Mouse (Mus musculus): ENCODE data around the gene Atp2b2. TPM values are rescaled to one million over a fixed set of nuclear protein-coding genes. Genes with fewer than 3 reads are reported as not detected.

Atp2b2 gene
- polyA plus RNA-seq, 1 experiment from 2014 or later = 34.2 TPM

DNA sequence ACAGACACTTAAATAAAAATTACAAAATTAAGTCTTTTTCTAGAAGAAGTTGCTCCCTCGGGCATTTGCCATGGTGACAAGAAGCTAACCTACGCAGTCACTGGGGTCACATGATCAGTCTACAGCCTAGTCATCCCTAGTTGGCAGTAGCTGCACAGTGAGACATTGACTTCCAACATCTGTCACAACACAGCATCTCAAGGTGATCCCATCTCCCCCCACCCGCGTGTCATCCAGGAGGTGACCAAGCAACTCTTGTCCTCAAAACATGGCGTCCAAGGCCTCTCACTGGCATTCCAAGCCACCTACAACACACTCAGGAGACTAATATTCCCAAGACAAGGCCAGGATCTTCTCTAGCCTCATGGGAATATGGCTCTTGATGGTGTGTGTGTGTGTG is 48.2 kb downstream of the Atp2b2 start:
- Histone ChIP-seq H3K9me3 (ENCODE audit: control insufficient read depth, low read length) (no peaks in the 10 kb centered on the region), H3K4me2 (replicated peaks) (no peak overlapping the region), H3K9ac (no peak overlapping the region), H3K4me1 (replicated peaks; ENCODE audit: control insufficient read depth, insufficient read depth, low read length) (no peaks in the 10 kb centered on the region), H3K36me3 (replicated peaks; ENCODE audit: control insufficient read depth, insufficient read depth) (no peaks in the 10 kb centered on the region), H3K4me3 (replicated peaks; ENCODE audit: low read length) (no peak overlapping the region), H3K27me3 (ENCODE audit: control insufficient read depth, insufficient read depth, low read length) (no peaks in the 10 kb centered on the region), H3K27ac (no peak overlapping the region)
- ATAC-seq (ENCODE audit: low FRiP score) = no peak
- 94% methylated on average over 5 of the region's 5 CpGs for WGBS
- DNase-seq (ENCODE audit: low spot score) = no peak

DNA sequence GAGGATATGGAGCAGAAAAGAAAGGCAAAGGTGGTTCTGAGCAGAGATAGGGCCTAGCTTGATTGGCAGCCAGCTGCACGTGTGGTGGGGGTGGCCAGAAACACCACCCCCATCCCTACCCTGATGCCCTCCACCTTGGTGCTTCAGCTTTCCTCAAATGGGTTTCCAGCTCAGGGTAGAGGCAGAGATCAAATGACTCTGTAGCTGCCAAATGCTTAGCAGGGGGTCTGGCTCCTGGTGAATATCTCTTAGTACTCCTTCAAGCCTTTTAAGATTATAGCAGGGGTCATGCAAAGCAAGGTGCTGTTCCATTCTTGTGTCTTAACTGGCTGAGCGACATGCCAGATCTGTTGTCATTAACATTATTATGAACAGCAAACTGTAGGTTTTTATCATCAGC is 50.3 kb downstream of the Atp2b2 start:
- H3K36me3 ChIP-seq (replicated peaks; ENCODE audit: control insufficient read depth, insufficient read depth) = no peaks in the 10 kb centered on the region
- no peak for ATAC-seq (ENCODE audit: low FRiP score)
- no peak overlapping the region for H3K9ac ChIP-seq
- DNase-seq (ENCODE audit: low spot score) = no peak
- H3K9me3 ChIP-seq (ENCODE audit: control insufficient read depth, low read length) = no peaks in the 10 kb centered on the region
- H3K4me2 ChIP-seq (replicated peaks) = no peak overlapping the region
- H3K27ac ChIP-seq = no peak overlapping the region
- no peak overlapping the region for H3K4me3 ChIP-seq (replicated peaks; ENCODE audit: low read length)
- no peaks in the 10 kb centered on the region for H3K27me3 ChIP-seq (ENCODE audit: control insufficient read depth, insufficient read depth, low read length)
- WGBS = 79% methylated on average over 2 of the region's 2 CpGs
- no peaks in the 10 kb centered on the region for H3K4me1 ChIP-seq (replicated peaks; ENCODE audit: control insufficient read depth, insufficient read depth, low read length)

DNA sequence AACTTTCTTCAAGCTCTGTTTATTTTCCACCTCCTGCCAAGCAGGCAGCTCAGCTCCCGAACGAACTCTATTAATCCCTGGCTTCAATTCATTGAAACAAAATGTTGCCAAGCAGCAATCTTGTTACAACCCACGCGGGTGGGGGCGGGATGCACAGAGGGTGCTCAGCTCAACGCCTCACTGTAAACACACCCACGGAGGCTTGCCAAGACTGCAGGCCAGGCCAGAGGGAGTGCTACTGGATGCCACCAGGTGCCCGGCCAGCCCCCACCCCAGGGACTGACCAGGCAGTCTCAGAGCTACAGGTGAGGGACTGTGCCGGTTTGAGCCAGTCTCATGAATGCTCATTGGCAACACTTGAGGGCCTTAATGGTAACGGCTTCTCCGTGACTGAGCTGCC is 50.9 kb downstream of the Atp2b2 start:
- no peaks in the 10 kb centered on the region for H3K36me3 ChIP-seq (replicated peaks; ENCODE audit: control insufficient read depth, insufficient read depth)
- no peak overlapping the region for H3K9ac ChIP-seq
- DNase-seq (ENCODE audit: low spot score) (peak; percentile 36), ATAC-seq (ENCODE audit: low FRiP score) (peak; percentile 51; the same call in 1 of the 2 replicates)
- no peak overlapping the region for H3K27ac ChIP-seq
- no peak overlapping the region for H3K4me2 ChIP-seq (replicated peaks)
- H3K27me3 ChIP-seq (ENCODE audit: control insufficient read depth, insufficient read depth, low read length) = no peaks in the 10 kb centered on the region
- H3K4me3 ChIP-seq (replicated peaks; ENCODE audit: low read length) = no peak overlapping the region
- H3K4me1 ChIP-seq (replicated peaks; ENCODE audit: control insufficient read depth, insufficient read depth, low read length) = no peaks in the 10 kb centered on the region
- WGBS = 42% methylated on average over 11 of the region's 11 CpGs
- H3K9me3 ChIP-seq (ENCODE audit: control insufficient read depth, low read length) = no peaks in the 10 kb centered on the region

GRCm38 (mm10) chr6:113990044-113990443 is 52.4 kb downstream of the Atp2b2 start:
- no peak overlapping the region for H3K4me3 ChIP-seq (replicated peaks; ENCODE audit: low read length)
- H3K27me3 ChIP-seq (ENCODE audit: control insufficient read depth, insufficient read depth, low read length) = no peaks in the 10 kb centered on the region
- no peak for ATAC-seq (ENCODE audit: low FRiP score)
- DNase-seq (ENCODE audit: low spot score) = no peak
- no peak overlapping the region for H3K27ac ChIP-seq
- no peak overlapping the region for H3K4me2 ChIP-seq (replicated peaks)
- H3K4me1 ChIP-seq (replicated peaks; ENCODE audit: control insufficient read depth, insufficient read depth, low read length) = no peaks in the 10 kb centered on the region
- H3K36me3 ChIP-seq (replicated peaks; ENCODE audit: control insufficient read depth, insufficient read depth) = no peaks in the 10 kb centered on the region
- H3K9ac ChIP-seq = no peak overlapping the region
- H3K9me3 ChIP-seq (ENCODE audit: control insufficient read depth, low read length) = no peaks in the 10 kb centered on the region
- 41% methylated on average over 1 of the region's 1 CpGs for WGBS

- ATAC-seq (ENCODE audit: low FRiP score) = no peak
These were observed 53.9 kb downstream of the Atp2b2 start for GRCm38 (mm10) chr6:113988521-113988920.

DNA sequence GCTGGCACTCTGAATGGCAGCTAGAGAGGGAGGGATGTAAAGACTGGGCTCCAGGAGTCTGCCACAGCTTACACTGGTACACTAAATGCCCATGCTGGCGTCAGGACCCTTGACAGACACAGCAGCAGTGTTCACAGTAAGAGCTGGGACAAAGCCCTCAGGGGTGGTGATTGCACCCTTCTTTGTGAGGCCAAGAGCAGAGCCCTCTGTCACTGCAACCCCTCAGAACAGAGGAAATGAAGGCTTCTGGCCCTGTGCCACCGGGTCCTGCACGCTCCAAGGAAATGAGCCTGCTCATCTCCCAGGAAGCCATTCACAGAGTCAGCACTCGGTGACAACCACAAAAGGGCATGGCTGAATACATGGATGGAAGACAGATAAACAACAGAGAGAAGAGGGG is 55.7 kb downstream of the Atp2b2 start:
- no peaks in the 10 kb centered on the region for H3K9me3 ChIP-seq (ENCODE audit: control insufficient read depth, low read length)
- no peak overlapping the region for H3K9ac ChIP-seq
- no peaks in the 10 kb centered on the region for H3K4me1 ChIP-seq (replicated peaks; ENCODE audit: control insufficient read depth, insufficient read depth, low read length)
- no peak for DNase-seq (ENCODE audit: low spot score)
- H3K27ac ChIP-seq = no peak overlapping the region
- H3K4me3 ChIP-seq (replicated peaks; ENCODE audit: low read length) = no peak overlapping the region
- WGBS = 44% methylated on average over 4 of the region's 4 CpGs
- no peaks in the 10 kb centered on the region for H3K27me3 ChIP-seq (ENCODE audit: control insufficient read depth, insufficient read depth, low read length)
- ATAC-seq (ENCODE audit: low FRiP score) = 0 out of 2 replicates have a peak, but pooled peaks have one; percentile 31
- H3K4me2 ChIP-seq (replicated peaks) = no peak overlapping the region
- H3K36me3 ChIP-seq (replicated peaks; ENCODE audit: control insufficient read depth, insufficient read depth) = no peaks in the 10 kb centered on the region

More at GRCm38 (mm10) chr6:113988521-113988920, 53.9 kb downstream of the Atp2b2 start:
- DNase-seq (ENCODE audit: low spot score) = no peak
- no peak overlapping the region for H3K4me3 ChIP-seq (replicated peaks; ENCODE audit: low read length)
- no peaks in the 10 kb centered on the region for H3K9me3 ChIP-seq (ENCODE audit: control insufficient read depth, low read length)
- H3K9ac ChIP-seq = no peak overlapping the region
- H3K27me3 ChIP-seq (ENCODE audit: control insufficient read depth, insufficient read depth, low read length) = no peaks in the 10 kb centered on the region
- WGBS = 80% methylated on average over 2 of the region's 2 CpGs
- H3K4me1 ChIP-seq (replicated peaks; ENCODE audit: control insufficient read depth, insufficient read depth, low read length) = no peaks in the 10 kb centered on the region
- H3K4me2 ChIP-seq (replicated peaks) = no peak overlapping the region
- no peaks in the 10 kb centered on the region for H3K36me3 ChIP-seq (replicated peaks; ENCODE audit: control insufficient read depth, insufficient read depth)
- H3K27ac ChIP-seq = no peak overlapping the region

GRCm38 (mm10) chr6:113978673-113979072 is 63.7 kb downstream of the Atp2b2 start:
- no peak overlapping the region for H3K9ac ChIP-seq
- WGBS = 89% methylated on average over 8 of the region's 8 CpGs
- no peak overlapping the region for H3K4me3 ChIP-seq (replicated peaks; ENCODE audit: low read length)
- H3K4me1 ChIP-seq (replicated peaks; ENCODE audit: control insufficient read depth, insufficient read depth, low read length) = no peaks in the 10 kb centered on the region
- H3K27me3 ChIP-seq (ENCODE audit: control insufficient read depth, insufficient read depth, low read length) = no peaks in the 10 kb centered on the region
- DNase-seq (ENCODE audit: low spot score) = no peak
- ATAC-seq (ENCODE audit: low FRiP score) = no peak
- H3K36me3 ChIP-seq (replicated peaks; ENCODE audit: control insufficient read depth, insufficient read depth) = no peaks in the 10 kb centered on the region
- H3K4me2 ChIP-seq (replicated peaks) = no peak overlapping the region
- no peak overlapping the region for H3K27ac ChIP-seq
- no peaks in the 10 kb centered on the region for H3K9me3 ChIP-seq (ENCODE audit: control insufficient read depth, low read length)

DNA sequence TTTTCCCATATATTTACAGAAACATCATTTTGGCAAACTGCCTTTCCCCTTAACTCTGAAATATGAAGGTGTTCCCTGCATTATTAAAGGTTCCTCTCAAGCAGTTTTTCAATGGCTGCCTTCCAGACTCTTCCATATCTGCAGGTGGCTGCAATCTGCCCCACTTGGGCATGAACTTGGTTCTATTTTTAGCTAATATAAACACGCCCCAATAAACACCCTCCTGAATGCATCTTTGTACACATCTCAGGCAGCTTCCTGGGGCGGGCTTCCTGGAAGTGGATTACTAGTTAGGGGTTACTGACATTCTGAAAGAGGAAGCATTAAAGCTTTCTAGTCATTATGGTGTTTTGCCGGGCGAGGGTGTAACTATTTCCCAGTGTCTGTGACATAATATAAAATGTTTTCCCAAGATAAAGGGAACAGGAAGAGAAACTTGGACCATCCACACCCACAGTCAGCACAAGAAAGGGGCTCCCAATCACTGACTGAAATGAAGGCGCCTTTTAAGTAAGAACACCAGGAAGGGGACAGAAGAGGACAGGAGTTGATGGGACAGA is 64.2 kb downstream of the Atp2b2 start:
- Histone ChIP-seq H3K27me3 (ENCODE audit: control insufficient read depth, insufficient read depth, low read length) (no peaks in the 10 kb centered on the region), H3K9me3 (ENCODE audit: control insufficient read depth, low read length) (no peaks in the 10 kb centered on the region), H3K9ac (no peak overlapping the region), H3K36me3 (replicated peaks; ENCODE audit: control insufficient read depth, insufficient read depth) (no peaks in the 10 kb centered on the region), H3K4me1 (replicated peaks; ENCODE audit: control insufficient read depth, insufficient read depth, low read length) (no peaks in the 10 kb centered on the region), H3K4me3 (replicated peaks; ENCODE audit: low read length) (no peak overlapping the region), H3K27ac (no peak overlapping the region), H3K4me2 (replicated peaks) (no peak overlapping the region)
- WGBS = 80% methylated on average over 5 of the region's 5 CpGs
- DNase-seq (ENCODE audit: low spot score) = no peak
- ATAC-seq (ENCODE audit: low FRiP score) = no peak

DNA sequence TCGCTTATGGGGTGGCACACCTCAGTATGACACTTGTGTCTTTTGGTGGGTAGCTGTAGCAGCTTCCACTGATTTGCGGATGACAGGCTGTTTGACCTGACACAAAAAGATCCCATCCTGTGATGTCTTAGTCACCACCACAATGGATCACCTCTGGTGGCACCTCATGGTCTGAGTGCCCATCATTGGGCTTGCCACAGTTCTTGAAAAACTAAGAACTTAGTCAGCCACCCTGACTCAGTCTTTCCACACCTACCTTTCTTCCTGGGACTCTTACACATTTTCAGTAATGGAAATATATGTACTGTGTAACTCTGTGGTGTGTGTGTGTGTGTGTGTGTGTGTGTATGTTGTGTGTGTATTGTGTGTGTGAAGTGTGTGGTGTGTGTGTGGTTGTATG is 71.5 kb downstream of the Atp2b2 start:
- Histone ChIP-seq H3K9ac (no peak overlapping the region), H3K4me1 (replicated peaks; ENCODE audit: control insufficient read depth, insufficient read depth, low read length) (no peaks in the 10 kb centered on the region; the same call in 1 of the 2 replicates), H3K9me3 (ENCODE audit: control insufficient read depth, low read length) (no peaks in the 10 kb centered on the region), H3K4me2 (replicated peaks) (no peak overlapping the region), H3K36me3 (replicated peaks; ENCODE audit: control insufficient read depth, insufficient read depth) (no peaks in the 10 kb centered on the region), H3K27ac (no peak overlapping the region), H3K4me3 (replicated peaks; ENCODE audit: low read length) (no peak overlapping the region), H3K27me3 (ENCODE audit: control insufficient read depth, insufficient read depth, low read length) (no peaks in the 10 kb centered on the region)
- DNase-seq (ENCODE audit: low spot score) (no peak), ATAC-seq (ENCODE audit: low FRiP score) (no peak)
- 79% methylated on average over 2 of the region's 2 CpGs for WGBS

- Histone ChIP-seq H3K4me1 (replicated peaks; ENCODE audit: control insufficient read depth, insufficient read depth, low read length) (no peaks in the 10 kb centered on the region; the same call in 1 of the 2 replicates), H3K27me3 (ENCODE audit: control insufficient read depth, insufficient read depth, low read length) (no peaks in the 10 kb centered on the region), H3K9ac (no peak overlapping the region), H3K9me3 (ENCODE audit: control insufficient read depth, low read length) (no peaks in the 10 kb centered on the region), H3K36me3 (replicated peaks; ENCODE audit: control insufficient read depth, insufficient read depth) (no peaks in the 10 kb centered on the region), H3K4me2 (replicated peaks) (no peak overlapping the region), H3K4me3 (replicated peaks; ENCODE audit: low read length) (no peak overlapping the region), H3K27ac (no peak overlapping the region)
- ATAC-seq (ENCODE audit: low FRiP score) (no peak), DNase-seq (ENCODE audit: low spot score) (no peak)
- WGBS = 53% methylated on average over 9 of the region's 9 CpGs
These were observed 71.9 kb downstream of the Atp2b2 start for GRCm38 (mm10) chr6:113970464-113970863.
